ENCODE assay signal across 9 mouse cellular contexts in the genomic region with DNA sequence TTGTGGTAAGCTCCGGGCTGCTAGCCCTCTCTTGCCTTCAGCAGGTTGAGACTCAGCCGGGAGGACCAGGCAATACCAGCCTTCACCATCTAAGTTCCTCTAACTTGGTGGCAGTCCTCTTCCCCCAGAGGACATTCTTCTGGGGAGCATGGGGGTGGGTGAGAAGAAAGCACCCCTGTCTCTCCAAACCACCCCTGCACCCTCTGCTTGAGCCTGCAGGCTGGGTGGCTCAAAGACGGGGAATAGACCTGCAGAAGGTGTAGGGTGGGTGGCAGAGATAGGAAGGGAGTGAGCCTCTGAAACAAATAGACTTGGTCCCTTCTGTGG. TPM values are rescaled to one million over a fixed set of nuclear protein-coding genes. Genes with fewer than 3 reads are reported as not detected.
DNase-seq lines count a peak whose midpoint lies in the region; ATAC-seq and TF ChIP-seq lines count a peak whose summit lies in the region.
"Had no signal": no experiment of that assay in that cellular context is flagged by ENCODE, and none has a peak within 500 bp of the region (broad histone marks: within the 10 kb centered on the region; RNA-seq: fewer than 3 reads in every experiment).

No protein-coding gene starts in this region.

- H3K9me3 ChIP-seq in embryonic facial prominence, embryonic 14.5 days (ENCODE audit: control insufficient read depth, low read length), result no peaks in the 10 kb centered on the region
- no peaks in the 10 kb centered on the region for H3K9me3 ChIP-seq in intestine, embryonic 15.5 days
- H3K9me3 ChIP-seq in neural tube, embryonic 14.5 days (ENCODE audit: control insufficient read depth, low read length), result no peaks in the 10 kb centered on the region

- TF ChIP-seq CTCF in layer of hippocampus, adult 2 months (conservative IDR thresholded peaks at IDR 0.05), result no peak

- H3K9ac ChIP-seq in embryonic facial prominence, embryonic 14.5 days (ENCODE audit: low read depth, low read length), result peak overlapping the region; percentile 66; the same call in 1 of the 2 replicates
- H3K9ac ChIP-seq in intestine, embryonic 15.5 days, result peak overlapping the region; percentile 44; the same call in 1 of the 2 replicates
- peak overlapping the region; percentile 80 for H3K9ac ChIP-seq in neural tube, embryonic 14.5 days (replicated peaks; ENCODE audit: low read depth, low read length)

- H3K27me3 ChIP-seq in embryonic facial prominence, embryonic 14.5 days (replicated peaks; ENCODE audit: control insufficient read depth, insufficient read depth, low read length), result peaks cover 41% of the 10 kb centered on the region
- peaks cover 21% of the 10 kb centered on the region for H3K27me3 ChIP-seq in intestine, embryonic 15.5 days (replicated peaks)
- no peaks in the 10 kb centered on the region; the same call in 1 of the 2 replicates for H3K27me3 ChIP-seq in neural tube, embryonic 14.5 days (ENCODE audit: control insufficient read depth, insufficient read depth, low read length)

- no peak for ATAC-seq in embryonic facial prominence, embryonic 14.5 days (ENCODE audit: low read depth)
- peak; percentile 4; the same call in 1 of the 2 replicates for ATAC-seq in intestine, embryonic 15.5 days
- ATAC-seq in neural tube, embryonic 14.5 days (ENCODE audit: low read depth), result no peak; the same call in 1 of the 2 replicates
- ATAC-seq in monocyte, adult 5-6 weeks (replicated peaks; ENCODE audit: insufficient number of reproducible peaks, low FRiP score, low TSS enrichment, poor library complexity, severe bottlenecking), result no peak

- DNase-seq in layer of hippocampus, adult 2 months (ENCODE audit: low spot score in 2 of 2), result peak in 1 of 2 experiments; percentile 33
- DNase-seq in layer of hippocampus, adult 11-12 months (ENCODE audit: low spot score), result no peak
- DNase-seq in embryonic facial prominence, embryonic 14.5 days (ENCODE audit: low spot score), result no peak
- no peak for DNase-seq in adrenal gland, adult 2 months
- no peak for DNase-seq in embryo, embryonic 9.5 days (ENCODE audit: extremely low spot score)

- WGBS in embryonic facial prominence, embryonic 14.5 days, result 20% methylated on average over 3 of the region's 3 CpGs
- 19% methylated on average over 3 of the region's 3 CpGs for WGBS in intestine, embryonic 15.5 days
- 16% methylated on average over 3 of the region's 3 CpGs for WGBS in neural tube, embryonic 14.5 days

- peak overlapping the region; percentile 100 for H3K27ac ChIP-seq in layer of hippocampus, adult 2 months
- H3K27ac ChIP-seq in embryonic facial prominence, embryonic 14.5 days (replicated peaks; ENCODE audit: low read depth, low read length), result no peak overlapping the region
- H3K27ac ChIP-seq in intestine, embryonic 15.5 days, result no peak overlapping the region
- H3K27ac ChIP-seq in neural tube, embryonic 14.5 days (ENCODE audit: low read depth, low read length), result peak overlapping the region; percentile 63; the same call in 1 of the 2 replicates

- H3K4me1 ChIP-seq in embryonic facial prominence, embryonic 14.5 days (ENCODE audit: control insufficient read depth, insufficient read depth, low read length), result peaks cover 4% of the 10 kb centered on the region; the same call in 1 of the 2 replicates
- H3K4me1 ChIP-seq in intestine, embryonic 15.5 days (replicated peaks), result peaks cover 10% of the 10 kb centered on the region
- H3K4me1 ChIP-seq in neural tube, embryonic 14.5 days (ENCODE audit: control insufficient read depth, insufficient read depth, low read length), result peaks cover 6% of the 10 kb centered on the region; the same call in 1 of the 2 replicates

- no peaks in the 10 kb centered on the region for H3K36me3 ChIP-seq in embryonic facial prominence, embryonic 14.5 days (ENCODE audit: control insufficient read depth, insufficient read depth, low read length)
- no peaks in the 10 kb centered on the region for H3K36me3 ChIP-seq in intestine, embryonic 15.5 days
- no peaks in the 10 kb centered on the region for H3K36me3 ChIP-seq in neural tube, embryonic 14.5 days (ENCODE audit: control insufficient read depth, insufficient read depth, low read length)

- H3K4me2 ChIP-seq in embryonic facial prominence, embryonic 14.5 days (ENCODE audit: low read depth, low read length), result peak overlapping the region; percentile 98
- peak overlapping the region; percentile 98 for H3K4me2 ChIP-seq in intestine, embryonic 15.5 days (replicated peaks)
- H3K4me2 ChIP-seq in neural tube, embryonic 14.5 days (ENCODE audit: low read depth, low read length), result peak overlapping the region; percentile 86

- peak overlapping the region; percentile 82 for H3K4me3 ChIP-seq in layer of hippocampus, adult 2 months
- H3K4me3 ChIP-seq in embryonic facial prominence, embryonic 14.5 days (ENCODE audit: low read depth, low read length), result peak overlapping the region; percentile 58
- peak overlapping the region; percentile 54 for H3K4me3 ChIP-seq in intestine, embryonic 15.5 days (replicated peaks)
- H3K4me3 ChIP-seq in neural tube, embryonic 14.5 days (ENCODE audit: low read depth, low read length), result peak overlapping the region; percentile 64
- H3K4me3 ChIP-seq: erythroblast, embryonic 14.5 days had no signal

RNA-seq across cellular contexts. Expression of a gene that starts 1.3 kb away (rescaled TPM):
- 10 to 100 TPM; 35.2 to 35.5 TPM for total RNA-seq in layer of hippocampus, adult 2 months (2021)
- 0.76 and 0.85 TPM in 2 replicates for polyA plus RNA-seq in embryonic facial prominence, embryonic 14.5 days (2014; fragmentation: Nextera tagmentation; extraction: Ambion mirVana)
- 1.1 and 1.5 TPM in 2 replicates for polyA plus RNA-seq in intestine, embryonic 15.5 days (2015; fragmentation: Nextera tagmentation; extraction: Ambion mirVana)
- 9.1 and 10.2 TPM in 2 replicates for polyA plus RNA-seq in neural tube, embryonic 14.5 days (2014; fragmentation: Nextera tagmentation; extraction: Ambion mirVana)
- under 1 TPM; 0.55 to 0.72 TPM for total RNA-seq in adrenal gland, adult 2 months (2021)
- polyA plus RNA-seq in adrenal gland, adult 2 months (2012; rRNA removed), result 0.12 and 0.28 TPM in 2 replicates
- not detected in 3 replicates for total RNA-seq in monocyte, adult 5-6 weeks (2017)
- polyA plus RNA-seq: erythroblast, embryonic 14.5 days had no signal

Comparison
In these comparisons a context has a peak if more than half of its experiments do, and no peak if none do; other contexts are left out.
1. H3K27ac ChIP-seq: peak in layer of hippocampus, adult 2 months (single experiment) and neural tube, embryonic 14.5 days (single experiment); none in embryonic facial prominence, embryonic 14.5 days (single experiment) and intestine, embryonic 15.5 days (single experiment).
2. Peak in every context shown above with its lines, with median percentiles within 50 percentile points of each other: H3K4me3 ChIP-seq, H3K4me2 ChIP-seq and H3K9ac ChIP-seq.